Mouse (Mus musculus): ENCODE measurements around the gene Kcnk5. TPM values are rescaled to one million over a fixed set of nuclear protein-coding genes. Genes with fewer than 3 reads are reported as not detected.
A peak's percentile ranks its signal among the peaks of the same experiment; 100 is the strongest.

The Kcnk5 gene
- polyA plus RNA-seq, 1 experiment from 2014 or later, result 4.9 TPM

- no peak overlapping the region for H3K9ac ChIP-seq (ENCODE audit: low read depth, low read length)
- H3K9me3 ChIP-seq (ENCODE audit: control insufficient read depth, low read length), result no peaks in the 10 kb centered on the region
- 83% methylated on average over 4 of the region's 4 CpGs for WGBS
- no peak for ATAC-seq (ENCODE audit: low read depth)
- no peak for DNase-seq (ENCODE audit: low spot score)
- H3K4me3 ChIP-seq (ENCODE audit: low read depth, low read length), result no peak overlapping the region
- H3K4me2 ChIP-seq (ENCODE audit: low read depth, low read length), result no peak overlapping the region
- H3K27me3 ChIP-seq (replicated peaks; ENCODE audit: control insufficient read depth, insufficient read depth, low read length), result no peaks in the 10 kb centered on the region
- H3K27ac ChIP-seq (replicated peaks; ENCODE audit: low read depth, low read length), result no peak overlapping the region
- no peaks in the 10 kb centered on the region for H3K36me3 ChIP-seq (ENCODE audit: control insufficient read depth, insufficient read depth, low read length)
- H3K4me1 ChIP-seq (ENCODE audit: control insufficient read depth, insufficient read depth, low read length), result peaks cover 12% of the 10 kb centered on the region; the same call in 1 of the 2 replicates
Observed at GRCm38 (mm10) chr14:20154937-20155336, 26.7 kb downstream of the Kcnk5 start.

GRCm38 (mm10) chr14:20154245-20154644 is 27.4 kb downstream of the Kcnk5 start:
- H3K27me3 ChIP-seq (replicated peaks; ENCODE audit: control insufficient read depth, insufficient read depth, low read length), result no peaks in the 10 kb centered on the region
- no peak for DNase-seq (ENCODE audit: low spot score)
- ATAC-seq (ENCODE audit: low read depth), result no peak
- 54% methylated on average over 7 of the region's 7 CpGs for WGBS
- H3K9ac ChIP-seq (ENCODE audit: low read depth, low read length), result no peak overlapping the region
- no peaks in the 10 kb centered on the region for H3K36me3 ChIP-seq (ENCODE audit: control insufficient read depth, insufficient read depth, low read length)
- H3K27ac ChIP-seq (replicated peaks; ENCODE audit: low read depth, low read length), result no peak overlapping the region
- no peak overlapping the region for H3K4me3 ChIP-seq (ENCODE audit: low read depth, low read length)
- H3K4me2 ChIP-seq (ENCODE audit: low read depth, low read length), result no peak overlapping the region
- H3K9me3 ChIP-seq (ENCODE audit: control insufficient read depth, low read length), result no peaks in the 10 kb centered on the region
- peaks cover 8% of the 10 kb centered on the region; the same call in 1 of the 2 replicates for H3K4me1 ChIP-seq (ENCODE audit: control insufficient read depth, insufficient read depth, low read length)

- 87% methylated on average over 20 of the region's 22 CpGs for WGBS
- no peaks in the 10 kb centered on the region for H3K36me3 ChIP-seq (ENCODE audit: control insufficient read depth, insufficient read depth, low read length)
- no peak overlapping the region for H3K27ac ChIP-seq (replicated peaks; ENCODE audit: low read depth, low read length)
- H3K4me2 ChIP-seq (ENCODE audit: low read depth, low read length), result no peak overlapping the region
- H3K4me1 ChIP-seq (ENCODE audit: control insufficient read depth, insufficient read depth, low read length), result peaks cover 6% of the 10 kb centered on the region; the same call in 1 of the 2 replicates
- DNase-seq (ENCODE audit: low spot score) (no peak), ATAC-seq (ENCODE audit: low read depth) (no peak)
- H3K27me3 ChIP-seq (replicated peaks; ENCODE audit: control insufficient read depth, insufficient read depth, low read length), result no peaks in the 10 kb centered on the region
- H3K4me3 ChIP-seq (ENCODE audit: low read depth, low read length), result no peak overlapping the region
- H3K9me3 ChIP-seq (ENCODE audit: control insufficient read depth, low read length), result no peaks in the 10 kb centered on the region
- no peak overlapping the region for H3K9ac ChIP-seq (ENCODE audit: low read depth, low read length)
Observed at GRCm38 (mm10) chr14:20149127-20150080, 32.2 kb downstream of the Kcnk5 start.

GRCm38 (mm10) chr14:20148514-20148913 is 33.1 kb downstream of the Kcnk5 start:
- Histone ChIP-seq H3K27ac (replicated peaks; ENCODE audit: low read depth, low read length) (no peak overlapping the region), H3K27me3 (replicated peaks; ENCODE audit: control insufficient read depth, insufficient read depth, low read length) (no peaks in the 10 kb centered on the region), H3K4me2 (ENCODE audit: low read depth, low read length) (no peak overlapping the region), H3K4me3 (ENCODE audit: low read depth, low read length) (no peak overlapping the region), H3K36me3 (ENCODE audit: control insufficient read depth, insufficient read depth, low read length) (no peaks in the 10 kb centered on the region), H3K9ac (ENCODE audit: low read depth, low read length) (no peak overlapping the region), H3K9me3 (ENCODE audit: control insufficient read depth, low read length) (no peaks in the 10 kb centered on the region), H3K4me1 (ENCODE audit: control insufficient read depth, insufficient read depth, low read length) (no peaks in the 10 kb centered on the region)
- WGBS, result 92% methylated on average over 11 of the region's 11 CpGs
- DNase-seq (ENCODE audit: low spot score) (no peak), ATAC-seq (ENCODE audit: low read depth) (no peak)

- Histone ChIP-seq H3K27me3 (replicated peaks; ENCODE audit: control insufficient read depth, insufficient read depth, low read length) (no peaks in the 10 kb centered on the region), H3K4me1 (ENCODE audit: control insufficient read depth, insufficient read depth, low read length) (no peaks in the 10 kb centered on the region), H3K9ac (ENCODE audit: low read depth, low read length) (no peak overlapping the region), H3K27ac (replicated peaks; ENCODE audit: low read depth, low read length) (no peak overlapping the region), H3K9me3 (ENCODE audit: control insufficient read depth, low read length) (no peaks in the 10 kb centered on the region), H3K4me2 (ENCODE audit: low read depth, low read length) (no peak overlapping the region), H3K36me3 (ENCODE audit: control insufficient read depth, insufficient read depth, low read length) (no peaks in the 10 kb centered on the region), H3K4me3 (ENCODE audit: low read depth, low read length) (no peak overlapping the region)
- WGBS, result 78% methylated on average over 7 of the region's 7 CpGs
- ATAC-seq (ENCODE audit: low read depth) (no peak), DNase-seq (ENCODE audit: low spot score) (peak; percentile 17)
Observed at GRCm38 (mm10) chr14:20147854-20148253, 33.8 kb downstream of the Kcnk5 start.

- Histone ChIP-seq H3K4me1 (ENCODE audit: control insufficient read depth, insufficient read depth, low read length) (no peaks in the 10 kb centered on the region), H3K27me3 (replicated peaks; ENCODE audit: control insufficient read depth, insufficient read depth, low read length) (no peaks in the 10 kb centered on the region), H3K36me3 (ENCODE audit: control insufficient read depth, insufficient read depth, low read length) (0 out of 2 replicates have a peak, but pooled peaks cover 7% of the 10 kb centered on the region), H3K4me2 (ENCODE audit: low read depth, low read length) (no peak overlapping the region), H3K9ac (ENCODE audit: low read depth, low read length) (no peak overlapping the region), H3K27ac (replicated peaks; ENCODE audit: low read depth, low read length) (no peak overlapping the region), H3K4me3 (ENCODE audit: low read depth, low read length) (no peak overlapping the region), H3K9me3 (ENCODE audit: control insufficient read depth, low read length) (no peaks in the 10 kb centered on the region)
- DNase-seq (ENCODE audit: low spot score) (peak; percentile 22), ATAC-seq (ENCODE audit: low read depth) (peak; percentile 47; the same call in 1 of the 2 replicates)
- WGBS, result 33% methylated on average over 4 of the region's 4 CpGs
Observed at GRCm38 (mm10) chr14:20144093-20144492, 37.5 kb downstream of the Kcnk5 start.

GRCm38 (mm10) chr14:20138484-20139355 is 42.9 kb downstream of the Kcnk5 start, which contains the start of gene Saysd1:
Gene Saysd1, minus strand, starts transcription at chr14:20138534.
- H3K4me1 ChIP-seq (ENCODE audit: control insufficient read depth, insufficient read depth, low read length), result no peaks in the 10 kb centered on the region
- H3K4me3 ChIP-seq (ENCODE audit: low read depth, low read length), result no peak within 1 kb of the TSS
- H3K4me2 ChIP-seq (ENCODE audit: low read depth, low read length), result no peak within 1 kb of the TSS
- H3K36me3 ChIP-seq (ENCODE audit: control insufficient read depth, insufficient read depth, low read length), result 0 out of 2 replicates have a peak, but pooled peaks cover 7% of the 10 kb centered on the region
- DNase-seq (ENCODE audit: low spot score) (no peak), ATAC-seq (ENCODE audit: low read depth) (no peak)
- no peaks in the 10 kb centered on the region for H3K9me3 ChIP-seq (ENCODE audit: control insufficient read depth, low read length)
- H3K27ac ChIP-seq (replicated peaks; ENCODE audit: low read depth, low read length), result no peak within 1 kb of the TSS
- no peak within 1 kb of the TSS for H3K9ac ChIP-seq (ENCODE audit: low read depth, low read length)
- H3K27me3 ChIP-seq (replicated peaks; ENCODE audit: control insufficient read depth, insufficient read depth, low read length), result no peaks in the 10 kb centered on the region
- 81% methylated on average over 16 of the region's 16 CpGs for WGBS

- WGBS, result 85% methylated on average over 10 of the region's 10 CpGs
- DNase-seq (ENCODE audit: low spot score), result no peak
Observed at GRCm38 (mm10) chr14:20134965-20135671, 46.5 kb downstream of the Kcnk5 start.

More at GRCm38 (mm10) chr14:20134965-20135671, 46.5 kb downstream of the Kcnk5 start:
- Histone ChIP-seq H3K36me3 (ENCODE audit: control insufficient read depth, insufficient read depth, low read length) (no peaks in the 10 kb centered on the region), H3K4me2 (ENCODE audit: low read depth, low read length) (no peak overlapping the region), H3K9ac (ENCODE audit: low read depth, low read length) (no peak overlapping the region), H3K27ac (replicated peaks; ENCODE audit: low read depth, low read length) (no peak overlapping the region), H3K27me3 (replicated peaks; ENCODE audit: control insufficient read depth, insufficient read depth, low read length) (no peaks in the 10 kb centered on the region), H3K4me1 (ENCODE audit: control insufficient read depth, insufficient read depth, low read length) (no peaks in the 10 kb centered on the region), H3K4me3 (ENCODE audit: low read depth, low read length) (no peak overlapping the region), H3K9me3 (ENCODE audit: control insufficient read depth, low read length) (no peaks in the 10 kb centered on the region)
- ATAC-seq (ENCODE audit: low read depth), result no peak
